Mouse (Mus musculus): ENCODE results near the gene Icam2.
A peak's percentile ranks its signal among the peaks of the same experiment; 100 is the strongest.

The Icam2 gene

DNA sequence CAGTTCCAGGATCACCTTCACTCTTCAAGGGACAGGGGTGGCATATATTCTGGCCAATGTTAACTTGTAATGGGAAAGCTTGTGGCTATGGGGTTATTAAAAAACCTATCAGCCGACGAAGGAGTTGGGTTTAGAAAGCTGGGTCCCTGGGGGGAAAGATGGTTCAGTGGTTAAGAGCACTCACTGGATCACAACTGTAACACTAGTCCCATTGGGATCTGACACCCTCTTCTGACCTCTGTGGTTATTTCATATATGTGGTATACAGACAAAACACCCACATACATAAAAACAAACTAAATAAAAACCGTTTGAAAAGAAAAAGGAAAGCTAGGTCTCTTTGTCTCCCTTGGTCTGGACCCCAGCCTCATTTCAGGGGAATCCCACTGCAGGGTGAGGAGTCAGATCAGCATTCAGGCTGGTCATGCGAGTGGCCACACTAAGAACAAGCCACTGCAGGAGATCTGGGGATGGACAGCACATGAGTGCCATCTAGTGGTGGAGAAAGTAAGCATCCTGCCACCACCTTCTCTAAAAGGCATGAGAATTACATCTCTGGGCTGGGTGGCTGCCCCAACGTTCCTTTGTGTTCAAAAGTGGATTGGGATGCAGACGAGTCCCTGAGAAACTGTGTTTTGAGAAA is 3.8 kb upstream of the Icam2 start:
- DNase-seq (ENCODE audit: low read depth): peak; percentile 42

- DNase-seq (ENCODE audit: low read depth): no peak
These were observed 2.9 kb upstream of the Icam2 start for GRCm38 (mm10) chr11:106390757-106391156.

- no peak for DNase-seq (ENCODE audit: low read depth)
These were observed 1.7 kb upstream of the Icam2 start for GRCm38 (mm10) chr11:106389611-106390010.

GRCm38 (mm10) chr11:106387020-106387419 is 855 bp downstream of the Icam2 start:
- no peak for DNase-seq (ENCODE audit: low read depth)

DNA sequence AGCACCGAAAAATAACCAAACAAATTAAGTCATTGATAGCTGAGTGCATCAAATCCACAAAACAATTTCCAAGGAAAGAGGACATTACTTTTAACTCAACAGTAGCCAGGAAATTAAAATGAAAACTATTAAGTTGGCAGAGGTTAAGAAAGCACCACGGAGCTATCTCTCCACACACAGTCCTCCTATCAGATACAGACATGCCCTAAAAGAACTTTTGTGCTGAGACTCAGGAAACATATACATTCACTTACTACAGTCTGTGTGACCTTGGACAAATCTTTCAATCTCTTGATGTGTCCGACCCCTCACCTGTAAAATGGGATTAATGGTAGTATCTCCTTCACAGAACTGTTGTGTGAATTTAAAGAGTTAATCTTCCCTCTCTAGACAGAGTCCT is 1.5 kb downstream of the Icam2 start:
- no peak for DNase-seq (ENCODE audit: low read depth)

DNA sequence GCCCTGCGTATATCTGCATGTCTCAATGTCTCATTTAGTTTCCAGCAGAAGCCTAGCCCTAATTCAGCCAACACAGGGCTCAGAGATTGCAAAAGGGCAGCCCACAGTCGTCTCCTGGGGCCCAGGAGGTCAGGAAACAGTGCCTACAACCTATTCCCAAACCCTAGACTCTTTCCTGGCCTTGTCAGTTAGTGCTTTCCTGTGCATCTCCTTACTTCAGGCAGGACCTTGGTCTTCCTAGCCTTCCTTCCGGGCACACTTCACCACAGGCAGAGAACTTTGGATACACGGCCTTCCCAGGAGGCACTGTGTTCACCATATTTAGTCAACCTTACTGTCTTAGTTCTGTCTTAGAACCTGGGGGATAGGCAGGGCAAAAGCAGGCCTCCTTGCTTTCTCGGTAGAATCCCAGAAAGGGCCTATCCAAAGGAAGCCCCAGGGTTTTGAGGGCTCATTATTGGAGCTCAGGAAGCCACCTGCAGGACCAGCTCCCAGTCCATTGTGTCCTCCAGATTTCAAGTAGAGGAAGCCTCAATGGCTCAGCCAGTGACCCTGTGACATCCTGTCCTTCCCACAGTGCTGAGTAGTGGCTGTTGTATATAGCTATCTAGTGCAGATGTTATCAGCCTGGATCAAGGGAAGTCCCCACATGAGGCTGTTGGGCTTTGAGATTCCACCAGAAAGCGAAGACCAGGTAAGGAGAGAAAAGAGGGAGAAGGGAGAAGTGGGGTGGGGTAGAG is 4.7 kb downstream of the Icam2 start:
- DNase-seq (ENCODE audit: low read depth): no peak

GRCm38 (mm10) chr11:106382424-106382823 is 5.5 kb downstream of the Icam2 start:
- DNase-seq (ENCODE audit: low read depth): no peak

- no peak for DNase-seq (ENCODE audit: low read depth)
These were observed 6.0 kb downstream of the Icam2 start for GRCm38 (mm10) chr11:106381883-106382282.

DNA sequence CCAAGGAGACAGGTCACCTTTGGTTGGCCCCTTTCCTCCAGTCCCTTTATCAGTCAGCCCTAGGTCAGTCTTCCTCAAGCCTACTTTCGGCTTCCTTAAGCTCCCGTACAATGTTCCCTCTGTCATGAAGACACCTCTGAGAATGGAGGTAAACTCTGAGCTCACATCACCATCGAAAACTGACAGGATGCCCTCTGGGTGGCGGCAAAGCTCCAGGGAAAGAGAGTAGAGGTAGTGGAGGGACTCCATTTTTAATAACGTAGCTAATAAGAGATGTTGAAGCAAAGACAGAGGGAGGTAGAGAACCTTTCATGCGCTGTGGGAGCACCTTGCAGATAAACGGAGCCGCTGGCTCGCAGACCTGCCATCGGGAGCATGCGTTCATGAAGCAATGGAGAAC is 6.9 kb downstream of the Icam2 start:
- DNase-seq (ENCODE audit: low read depth): no peak

- DNase-seq (ENCODE audit: low read depth): no peak
These were observed 12.9 kb downstream of the Icam2 start for GRCm38 (mm10) chr11:106374979-106375378.

- DNase-seq (ENCODE audit: low read depth): no peak
These were observed 13.3 kb downstream of the Icam2 start for GRCm38 (mm10) chr11:106374559-106374958.

GRCm38 (mm10) chr11:106373998-106374397 is 13.9 kb downstream of the Icam2 start:
- DNase-seq (ENCODE audit: low read depth): no peak

- peak; percentile 16 for DNase-seq (ENCODE audit: low read depth)
These were observed 21.6 kb downstream of the Icam2 start for GRCm38 (mm10) chr11:106366316-106366715.

- DNase-seq (ENCODE audit: low read depth): no peak
These were observed 22.5 kb downstream of the Icam2 start, which contains the start of gene Prr29 for GRCm38 (mm10) chr11:106365366-106365765. TSS of gene Prr29 (plus strand) at chr11:106365472.

GRCm38 (mm10) chr11:106364712-106365111 is 23.2 kb downstream of the Icam2 start:
- DNase-seq (ENCODE audit: low read depth): no peak

DNA sequence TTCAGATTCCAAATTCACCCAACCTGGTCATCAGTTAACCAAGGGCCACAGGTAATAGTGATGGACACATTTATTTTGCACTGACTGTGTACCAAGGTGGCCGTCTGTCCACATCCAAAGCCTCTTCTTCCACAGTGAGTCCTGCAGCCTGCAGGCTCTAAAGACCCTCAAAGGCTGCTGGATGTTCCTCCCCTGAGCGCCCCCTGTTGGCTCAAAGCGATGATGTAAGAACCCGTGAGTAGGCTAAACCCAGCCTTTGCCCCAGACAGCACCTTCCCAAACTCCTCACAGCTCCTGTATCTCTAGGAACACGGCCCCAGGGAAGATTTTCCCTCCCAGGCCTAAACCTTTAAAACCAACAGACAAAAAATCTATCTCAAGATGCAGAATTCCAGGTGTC is 28.5 kb downstream of the Icam2 start:
- no peak for DNase-seq (ENCODE audit: low read depth)

GRCm38 (mm10) chr11:106355382-106356128 is 32.3 kb downstream of the Icam2 start:
- DNase-seq (ENCODE audit: low read depth): no peak

DNA sequence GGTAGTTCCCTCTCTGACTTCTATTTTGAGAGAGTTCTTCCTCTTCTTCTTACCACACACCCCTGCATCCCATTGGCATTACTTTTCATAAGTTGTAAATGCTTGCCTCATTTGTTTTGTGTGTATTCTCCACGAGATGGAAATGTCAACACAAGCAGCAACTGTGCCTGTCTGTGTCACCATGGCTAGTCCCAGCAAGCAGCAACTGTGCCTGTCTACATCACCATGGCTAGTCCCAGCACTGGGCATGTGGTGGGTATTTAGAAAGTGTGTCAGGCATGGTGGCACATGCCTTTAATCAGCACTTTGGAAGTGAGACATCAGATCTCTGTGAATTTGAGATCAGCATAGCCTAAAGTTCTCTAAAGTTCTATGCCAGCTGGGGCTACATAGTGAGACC is 33.7 kb downstream of the Icam2 start:
- DNase-seq (ENCODE audit: low read depth): no peak

DNA sequence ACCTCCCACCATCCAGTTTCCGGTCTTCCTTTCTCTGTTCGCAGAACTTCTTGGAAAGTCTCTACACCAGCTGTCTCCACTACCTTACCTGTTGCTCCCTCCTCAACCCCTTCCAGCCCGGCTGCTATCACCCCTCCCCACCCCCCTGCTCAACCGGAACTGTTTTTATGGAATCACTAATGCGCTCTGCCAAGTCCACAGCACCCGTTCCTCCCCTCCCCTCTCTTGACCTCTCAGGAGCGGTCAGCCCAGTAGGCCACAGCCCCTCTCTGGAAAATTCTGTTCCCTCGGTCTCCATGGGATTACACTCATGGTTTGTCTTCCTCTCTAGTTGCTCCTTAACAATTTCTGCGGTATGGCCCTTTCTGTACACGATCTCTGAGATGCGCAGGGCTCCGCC is 34.7 kb downstream of the Icam2 start, which contains the start of gene Scn4a:
Scn4a (minus strand) TSS at position 101 of the 400 bp plus-strand sequence.
- no peak for DNase-seq (ENCODE audit: low read depth)

GRCm38 (mm10) chr11:106351941-106352340 is 35.9 kb downstream of the Icam2 start:
- no peak for DNase-seq (ENCODE audit: low read depth)

- DNase-seq (ENCODE audit: low read depth): no peak
These were observed 36.6 kb downstream of the Icam2 start for GRCm38 (mm10) chr11:106351253-106351652.

DNA sequence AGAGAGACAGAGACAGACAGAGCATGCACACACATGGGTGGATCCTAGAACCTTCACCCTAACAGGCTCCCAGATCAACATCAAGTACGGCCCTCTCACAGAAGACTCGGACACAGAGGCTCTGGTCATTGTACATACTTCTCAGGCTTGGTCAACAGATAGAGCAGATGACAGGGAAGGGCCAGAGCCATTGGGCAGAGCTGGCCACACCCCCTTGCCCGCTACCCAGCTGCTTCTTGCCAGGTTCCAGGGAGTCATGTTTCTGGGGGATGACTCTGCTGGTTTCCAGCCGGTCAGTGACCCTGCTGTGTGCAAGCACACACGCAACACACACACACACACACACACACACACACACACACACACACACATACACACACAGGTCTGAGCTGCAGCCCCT is 37.0 kb downstream of the Icam2 start:
- no peak for DNase-seq (ENCODE audit: low read depth)

DNA sequence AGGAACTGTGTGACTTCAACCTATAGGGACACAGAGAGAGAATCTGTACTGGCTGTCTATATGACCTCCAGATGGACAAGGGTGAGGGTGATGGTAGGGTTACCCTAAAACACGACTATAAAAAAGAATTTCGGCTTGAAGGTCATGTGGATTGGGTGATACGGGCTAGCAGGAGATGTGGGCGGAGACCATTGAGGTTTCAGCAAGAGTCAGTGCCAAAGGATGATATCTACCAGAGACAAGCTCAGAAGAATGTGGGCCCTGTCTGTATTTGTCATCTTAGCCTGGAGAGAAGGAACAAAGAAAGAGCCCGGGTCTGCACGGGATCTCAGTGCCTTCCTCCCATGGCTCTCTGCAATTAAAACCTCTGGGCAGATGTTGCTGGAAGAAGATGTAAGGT is 38.1 kb downstream of the Icam2 start:
- no peak for DNase-seq (ENCODE audit: low read depth)
